Mouse (Mus musculus): ENCODE results near the gene Mpzl3. TPM values are rescaled to one million over a fixed set of nuclear protein-coding genes. Genes with fewer than 3 reads are reported as not detected.
"Not testable (repeated sequence)": the region's sequence is repeated elsewhere in the genome, so short reads cannot be mapped to it uniquely, and the experiment has no call there.

Gene Mpzl3
- polyA plus RNA-seq, 1 experiment = 4.4 TPM

DNA sequence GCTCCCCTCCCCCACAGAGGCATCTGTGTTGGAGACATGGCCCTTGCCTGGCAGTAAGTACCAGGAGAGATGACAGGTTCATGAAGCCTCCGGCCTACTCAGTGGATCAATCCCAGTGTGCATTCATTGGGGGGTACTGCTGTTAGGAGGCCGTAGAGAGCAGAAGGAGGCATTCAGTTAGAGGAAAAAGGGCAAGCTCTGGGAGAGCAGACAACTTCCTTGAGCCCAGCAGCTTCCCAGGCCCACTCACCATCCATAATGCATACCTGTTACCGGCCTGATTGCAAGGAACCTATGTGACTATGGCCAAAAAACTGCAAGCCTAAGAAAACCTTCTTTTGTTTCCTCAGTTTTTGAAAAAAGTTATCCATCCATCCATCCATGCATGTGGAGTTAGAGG is 20.5 kb upstream of the Mpzl3 start:
- Histone ChIP-seq H3K4me3 (ENCODE audit: insufficient read depth, low read depth, low read length) (no peak overlapping the region), H3K27ac (replicated peaks; ENCODE audit: low read depth, low read length) (no peak overlapping the region), H3K4me1 (ENCODE audit: control insufficient read depth, insufficient read depth, insufficient read length, low read length) (no peaks in the 10 kb centered on the region)

DNA sequence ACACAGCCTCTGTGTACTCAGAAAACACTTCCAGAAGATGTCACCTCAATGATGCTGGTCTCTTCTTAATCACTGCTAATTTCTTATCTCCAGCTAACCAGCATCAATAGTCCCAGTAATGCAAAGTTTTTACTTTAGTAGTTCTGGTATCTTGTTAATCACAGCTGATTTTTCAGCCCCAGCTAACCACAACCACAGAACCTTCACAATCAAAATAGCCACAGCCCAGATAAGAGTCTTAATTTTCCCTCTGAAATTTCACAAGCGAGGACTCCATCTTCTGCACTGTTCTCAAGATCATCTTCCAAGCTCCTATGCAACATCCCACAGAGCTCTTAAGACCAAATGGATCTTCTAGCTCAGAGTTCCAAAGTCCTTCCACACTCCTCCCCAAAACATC is 17.2 kb upstream of the Mpzl3 start:
- H3K4me1 ChIP-seq (ENCODE audit: control insufficient read depth, insufficient read depth, insufficient read length, low read length); H3K4me3 ChIP-seq (ENCODE audit: insufficient read depth, low read depth, low read length); H3K27ac ChIP-seq (replicated peaks; ENCODE audit: low read depth, low read length): not testable (repeated sequence)

DNA sequence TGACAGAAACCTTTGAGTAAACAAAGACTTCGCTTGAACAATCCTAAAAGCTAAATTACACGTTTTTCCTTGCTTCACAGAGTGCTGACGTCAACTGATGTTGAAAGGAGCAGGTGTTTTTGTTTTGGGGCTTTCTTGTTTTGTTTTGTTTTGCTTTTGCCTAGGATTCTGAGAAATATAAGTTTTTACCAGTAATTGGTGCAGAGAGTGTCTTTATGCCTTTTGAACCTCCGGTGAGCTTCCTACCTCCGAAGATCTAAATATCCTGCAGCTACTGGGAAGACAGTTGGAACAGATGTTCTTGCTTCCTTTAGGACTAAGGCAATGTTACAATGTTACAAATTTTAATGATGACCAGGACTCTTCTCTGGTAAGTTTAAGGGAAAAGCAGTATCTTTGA is 15.5 kb upstream of the Mpzl3 start, which contains the start of gene Mpzl2:
TSS of gene Mpzl2 (plus strand) at position 301 of the 400 bp plus-strand sequence.
- Histone ChIP-seq H3K27ac (replicated peaks; ENCODE audit: low read depth, low read length) (peak within 1 kb of the TSS; percentile 74), H3K4me1 (ENCODE audit: control insufficient read depth, insufficient read depth, insufficient read length, low read length) (no peaks in the 10 kb centered on the region), H3K4me3 (ENCODE audit: insufficient read depth, low read depth, low read length) (peak within 1 kb of the TSS; percentile 46)

DNA sequence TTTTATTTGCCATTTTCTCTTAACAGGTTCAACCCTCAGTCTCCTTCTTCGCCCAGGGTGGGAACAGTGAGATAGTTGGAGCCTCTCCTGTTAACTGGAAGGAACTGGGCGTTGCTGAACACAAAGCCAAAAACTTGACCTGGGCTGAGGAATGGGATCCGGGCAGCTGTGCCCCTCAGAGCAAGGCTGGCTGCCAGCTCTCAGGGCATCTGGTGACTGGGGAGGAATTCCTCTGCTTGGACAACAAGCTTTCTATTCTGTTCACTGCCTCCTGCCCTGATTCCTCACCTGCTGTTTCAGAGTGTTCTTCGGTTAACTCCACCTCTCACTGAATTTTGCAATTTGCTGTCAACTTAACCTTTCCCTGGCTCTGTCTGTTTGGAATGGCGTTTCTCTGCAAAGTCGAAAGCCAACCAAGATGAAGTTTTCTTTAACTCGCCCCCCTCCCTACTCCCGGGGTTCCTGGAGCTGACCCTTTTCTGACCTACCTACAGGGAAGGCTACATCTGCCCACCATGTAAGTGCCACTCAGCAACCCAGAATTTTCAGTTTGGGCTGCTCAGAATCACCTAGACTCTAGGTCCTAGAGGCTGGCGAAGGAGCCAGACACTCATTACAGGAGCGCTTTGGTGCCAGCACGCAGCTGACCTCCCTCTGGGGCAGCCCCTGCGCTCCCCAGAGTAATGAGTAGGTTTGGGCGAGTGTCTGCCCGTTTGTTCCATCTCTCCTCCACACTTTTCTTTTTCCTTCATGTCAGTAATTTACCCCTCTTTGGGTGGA is 14.7 kb upstream of the Mpzl3 start:
- Histone ChIP-seq H3K27ac (replicated peaks; ENCODE audit: low read depth, low read length) (peak overlapping the region; percentile 74), H3K4me1 (ENCODE audit: control insufficient read depth, insufficient read depth, insufficient read length, low read length) (no peaks in the 10 kb centered on the region), H3K4me3 (ENCODE audit: insufficient read depth, low read depth, low read length) (peak overlapping the region; percentile 46)

DNA sequence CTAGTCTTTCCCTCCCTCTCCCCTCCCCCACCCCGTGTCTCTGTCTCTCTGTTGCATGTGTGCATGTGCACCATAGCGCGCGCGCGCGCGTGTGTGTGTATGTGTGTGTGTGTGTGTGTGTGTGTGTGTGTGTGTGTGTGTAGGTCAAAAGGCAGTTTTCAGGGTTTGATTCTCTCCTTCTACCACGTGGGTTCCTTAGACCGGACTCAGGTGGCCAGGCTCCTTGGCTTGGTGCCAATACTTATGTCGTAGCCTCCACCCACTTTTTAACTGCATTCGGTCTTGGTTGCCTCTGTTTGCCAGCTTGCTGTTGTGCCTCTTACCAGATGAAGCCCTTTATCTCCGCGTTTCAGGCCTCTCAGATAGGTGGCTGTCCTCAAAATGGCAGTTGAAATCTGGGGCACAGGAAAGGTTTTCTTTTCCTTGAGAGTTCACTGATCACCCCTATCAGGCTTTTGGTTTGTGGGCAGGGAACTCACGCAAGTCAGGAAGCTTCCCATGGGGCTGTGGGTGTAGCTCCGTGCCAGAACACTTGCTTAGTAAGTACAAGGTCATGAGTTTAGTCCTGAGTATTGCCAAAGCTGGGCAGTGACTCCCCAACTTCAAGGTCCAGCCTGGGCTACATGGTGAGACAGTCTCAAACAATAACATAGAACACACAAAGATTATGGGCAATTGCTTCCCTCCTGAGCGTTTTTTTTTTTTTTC is 13.7 kb upstream of the Mpzl3 start:
- H3K4me3 ChIP-seq (ENCODE audit: insufficient read depth, low read depth, low read length) = peak overlapping the region; percentile 29
- peak overlapping the region; percentile 94 for H3K27ac ChIP-seq (replicated peaks; ENCODE audit: low read depth, low read length)
- H3K4me1 ChIP-seq (ENCODE audit: control insufficient read depth, insufficient read depth, insufficient read length, low read length) = no peaks in the 10 kb centered on the region

DNA sequence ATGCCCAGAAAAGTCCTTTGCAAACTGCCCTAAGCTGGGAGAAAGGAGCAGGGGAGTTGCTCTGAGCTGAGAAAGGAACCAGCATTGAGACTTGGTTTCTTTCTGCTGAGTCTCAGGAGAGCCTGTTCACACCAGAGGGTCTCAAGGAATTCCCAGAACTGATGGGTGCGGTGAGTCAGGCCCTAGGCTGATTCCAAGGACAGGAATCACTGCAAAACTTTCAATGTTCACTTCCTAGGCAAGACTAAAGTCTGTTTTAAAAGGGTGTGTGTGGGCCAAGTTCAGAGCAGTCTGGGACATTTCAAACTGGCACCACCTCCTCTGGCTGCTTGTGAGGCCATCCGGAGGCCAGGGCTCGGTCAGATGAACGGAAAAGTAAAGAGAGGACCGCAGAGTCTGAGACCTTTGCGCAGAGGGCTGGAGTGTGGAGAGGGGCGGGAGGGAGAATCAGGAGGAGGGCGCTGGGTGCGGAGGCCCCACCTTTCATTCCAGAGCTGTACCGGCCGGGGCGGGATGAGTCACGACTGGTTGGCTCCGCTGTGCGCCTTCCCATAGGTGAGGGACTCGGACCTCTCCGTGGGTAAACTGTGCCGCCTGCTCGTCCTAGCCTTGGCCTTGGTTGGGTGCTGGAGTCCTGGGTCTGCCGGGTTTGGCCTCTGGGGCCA is 12.8 kb upstream of the Mpzl3 start:
- Histone ChIP-seq H3K4me3 (ENCODE audit: insufficient read depth, low read depth, low read length) (peak overlapping the region; percentile 57), H3K4me1 (ENCODE audit: control insufficient read depth, insufficient read depth, insufficient read length, low read length) (no peaks in the 10 kb centered on the region), H3K27ac (replicated peaks; ENCODE audit: low read depth, low read length) (peak overlapping the region; percentile 85)

DNA sequence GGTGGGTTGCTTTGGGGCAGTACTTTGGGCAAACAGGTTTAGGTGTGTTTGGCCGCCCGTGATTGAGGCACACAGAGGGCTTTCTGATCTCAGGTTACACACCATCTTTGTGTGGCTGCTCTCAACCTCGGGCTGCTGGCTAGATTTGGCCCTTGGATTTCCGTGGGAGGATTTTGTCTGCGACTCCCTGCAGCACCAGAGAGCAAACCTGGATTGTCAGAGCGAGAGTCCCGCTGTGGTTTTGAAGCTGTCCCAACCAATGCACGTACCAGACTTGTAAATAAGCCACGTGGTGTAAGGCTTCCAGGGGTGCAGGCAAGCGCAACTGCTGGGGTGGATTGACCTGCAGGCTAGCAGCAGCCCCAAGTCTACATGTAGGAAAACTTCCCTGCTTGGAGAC is 12.0 kb upstream of the Mpzl3 start:
- peak overlapping the region; percentile 57 for H3K4me3 ChIP-seq (ENCODE audit: insufficient read depth, low read depth, low read length)
- H3K27ac ChIP-seq (replicated peaks; ENCODE audit: low read depth, low read length) = no peak overlapping the region
- H3K4me1 ChIP-seq (ENCODE audit: control insufficient read depth, insufficient read depth, insufficient read length, low read length) = no peaks in the 10 kb centered on the region

DNA sequence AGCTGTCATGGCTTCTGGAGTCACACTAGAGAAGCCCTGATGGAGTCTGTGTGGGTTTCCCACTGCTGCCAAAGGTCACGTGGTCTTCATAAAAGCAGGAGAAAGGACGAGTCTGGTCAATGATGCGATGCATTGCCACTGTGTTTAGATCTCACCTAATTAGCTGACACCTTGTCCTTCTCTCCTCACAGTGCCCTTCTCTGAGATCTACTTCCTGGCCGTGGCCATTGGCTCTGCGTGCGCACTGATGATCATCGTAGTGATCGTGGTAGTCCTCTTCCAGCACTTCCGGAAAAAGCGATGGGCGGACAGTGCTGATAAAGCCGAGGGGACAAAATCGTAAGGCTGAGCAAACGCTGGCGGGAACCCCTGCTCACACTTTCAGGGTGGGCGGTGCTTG is 8.0 kb upstream of the Mpzl3 start:
- no peak overlapping the region for H3K4me3 ChIP-seq (ENCODE audit: insufficient read depth, low read depth, low read length)
- no peak overlapping the region for H3K27ac ChIP-seq (replicated peaks; ENCODE audit: low read depth, low read length)
- no peaks in the 10 kb centered on the region for H3K4me1 ChIP-seq (ENCODE audit: control insufficient read depth, insufficient read depth, insufficient read length, low read length)

DNA sequence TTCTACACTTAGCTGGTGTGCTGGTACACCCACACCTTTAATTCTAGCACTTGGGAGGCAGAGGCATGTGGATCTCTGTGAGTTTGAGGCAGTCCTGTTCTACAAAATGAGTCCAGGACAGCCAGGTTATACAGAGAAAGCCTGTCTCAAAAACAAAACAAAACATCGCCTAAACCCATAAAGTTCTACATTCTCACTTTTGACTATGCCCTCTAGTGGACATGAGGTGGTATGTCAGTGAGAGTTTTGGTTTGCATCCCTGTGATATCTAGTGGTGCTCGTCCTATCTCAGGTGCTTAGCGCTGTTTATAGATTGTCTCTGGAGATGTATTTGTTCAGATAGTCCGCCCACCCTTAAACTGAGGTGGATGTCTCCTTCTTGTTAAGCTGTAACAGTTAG is 6.5 kb upstream of the Mpzl3 start:
- Histone ChIP-seq H3K4me3 (ENCODE audit: insufficient read depth, low read depth, low read length) (no peak overlapping the region), H3K27ac (replicated peaks; ENCODE audit: low read depth, low read length) (no peak overlapping the region), H3K4me1 (ENCODE audit: control insufficient read depth, insufficient read depth, insufficient read length, low read length) (no peaks in the 10 kb centered on the region)

DNA sequence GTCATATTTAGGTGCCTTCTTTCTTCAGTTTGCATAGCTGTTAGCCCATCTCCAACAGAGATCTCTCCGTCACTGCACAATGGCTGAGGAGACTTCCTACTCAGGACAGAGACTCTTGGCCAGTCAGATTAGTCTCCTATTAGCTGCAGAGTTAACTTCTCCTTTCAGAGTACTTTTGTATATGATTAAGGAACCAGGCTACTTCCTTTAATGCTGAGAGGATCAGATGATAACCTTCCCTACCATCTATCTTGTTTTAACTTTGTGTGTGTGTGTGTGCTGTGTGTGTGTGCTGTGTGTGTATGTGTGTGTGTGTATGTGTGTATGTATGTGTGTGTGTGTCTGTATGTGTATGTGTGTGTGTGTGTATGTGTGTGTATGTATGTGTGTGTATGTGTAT is 5.3 kb upstream of the Mpzl3 start:
- Histone ChIP-seq H3K4me3 (ENCODE audit: insufficient read depth, low read depth, low read length) (no peak overlapping the region), H3K4me1 (ENCODE audit: control insufficient read depth, insufficient read depth, insufficient read length, low read length) (no peaks in the 10 kb centered on the region), H3K27ac (replicated peaks; ENCODE audit: low read depth, low read length) (no peak overlapping the region)

DNA sequence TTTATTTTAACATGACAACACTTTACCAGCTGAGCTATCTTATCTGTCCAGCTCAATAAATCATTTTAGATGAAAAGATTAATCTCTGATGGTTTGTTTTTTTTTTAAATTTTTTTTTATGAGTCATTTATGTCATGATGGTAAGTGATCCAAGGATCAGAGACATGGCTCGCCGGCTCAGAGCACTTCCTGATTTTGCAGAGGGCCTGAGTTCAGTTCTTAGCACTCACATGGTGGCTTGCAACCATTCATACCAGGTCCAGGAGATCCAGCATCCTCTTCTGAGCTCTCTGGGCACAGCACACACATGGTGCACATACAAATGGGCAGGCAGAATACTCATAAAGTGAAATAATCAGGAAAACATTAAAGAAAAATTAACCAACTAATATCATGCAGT is 4.7 kb upstream of the Mpzl3 start:
- Histone ChIP-seq H3K4me3 (ENCODE audit: insufficient read depth, low read depth, low read length) (no peak overlapping the region), H3K27ac (replicated peaks; ENCODE audit: low read depth, low read length) (no peak overlapping the region), H3K4me1 (ENCODE audit: control insufficient read depth, insufficient read depth, insufficient read length, low read length) (no peaks in the 10 kb centered on the region)

DNA sequence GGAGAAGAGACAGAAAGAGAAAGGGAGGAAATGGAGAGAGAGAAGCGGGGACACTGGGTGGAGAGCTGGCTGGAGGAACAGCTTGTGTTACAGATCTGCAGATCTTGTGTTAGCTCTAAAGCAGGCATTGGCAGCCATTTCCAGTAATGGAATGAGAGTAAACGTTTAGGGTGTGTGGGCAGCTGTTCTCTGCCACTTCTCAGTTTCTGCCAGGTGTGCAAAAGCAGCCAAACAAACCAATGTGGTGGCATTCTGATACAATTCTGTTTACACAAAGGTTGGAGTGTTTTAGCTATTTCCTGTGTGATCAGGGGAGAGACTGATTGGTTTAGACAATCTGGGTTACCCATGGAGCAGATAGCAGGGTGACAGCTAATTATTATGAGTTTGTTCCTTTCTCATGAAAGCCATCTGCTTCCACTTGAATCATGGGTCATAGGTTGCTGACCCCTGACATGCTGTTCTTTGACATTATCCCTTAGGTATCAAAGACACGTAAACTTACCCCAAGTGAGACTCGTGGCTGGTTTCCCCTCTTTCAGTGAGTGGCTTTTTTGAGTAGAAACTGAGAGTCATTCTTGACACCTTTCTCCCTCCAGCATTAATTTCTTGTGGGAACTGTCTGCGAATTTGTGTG is 3.4 kb downstream of the Mpzl3 start:
- Histone ChIP-seq H3K27ac (replicated peaks; ENCODE audit: low read depth, low read length) (no peak overlapping the region), H3K4me3 (ENCODE audit: insufficient read depth, low read depth, low read length) (no peak overlapping the region), H3K4me1 (ENCODE audit: control insufficient read depth, insufficient read depth, insufficient read length, low read length) (no peaks in the 10 kb centered on the region)

DNA sequence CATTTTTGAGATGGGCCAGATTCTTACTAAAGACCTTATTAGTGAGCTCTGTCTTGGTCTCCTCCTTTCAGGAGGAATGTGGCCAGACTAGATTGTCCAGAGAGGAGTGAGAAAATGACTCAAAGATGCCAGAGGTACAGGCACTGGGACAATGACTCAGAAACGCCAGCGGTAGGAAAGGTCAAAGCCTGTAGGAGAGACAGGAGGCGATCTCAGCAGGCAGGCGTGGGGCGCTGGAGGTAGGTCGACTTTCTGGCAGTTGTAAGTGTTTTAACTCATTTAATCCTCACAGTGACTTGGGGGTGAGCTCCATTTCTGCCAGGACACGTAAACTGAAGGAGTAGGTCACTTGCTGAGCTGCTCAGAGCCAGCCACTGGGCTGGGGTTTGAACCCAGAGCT is 5.2 kb downstream of the Mpzl3 start:
- no peak overlapping the region for H3K27ac ChIP-seq (replicated peaks; ENCODE audit: low read depth, low read length)
- no peak overlapping the region for H3K4me3 ChIP-seq (ENCODE audit: insufficient read depth, low read depth, low read length)
- no peaks in the 10 kb centered on the region for H3K4me1 ChIP-seq (ENCODE audit: control insufficient read depth, insufficient read depth, insufficient read length, low read length)

DNA sequence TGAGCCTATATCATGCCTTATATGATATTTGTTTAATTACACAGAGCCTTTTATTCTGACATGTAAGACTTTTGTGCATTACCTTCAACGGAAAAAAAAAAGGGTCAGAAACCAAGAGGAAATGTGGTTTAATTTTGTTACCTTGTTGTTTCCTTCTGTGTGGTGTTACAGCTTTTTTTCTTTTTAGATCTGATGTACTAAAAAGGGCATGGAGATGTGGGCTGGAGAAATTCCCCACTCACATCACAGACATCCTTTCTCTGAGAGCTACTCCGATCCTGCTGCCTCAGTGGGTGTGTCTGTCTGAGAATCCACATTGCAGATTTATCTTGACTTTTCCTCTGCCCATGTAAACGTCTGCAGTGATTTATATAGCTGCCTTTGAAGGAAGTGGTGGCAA is 7.7 kb downstream of the Mpzl3 start:
- Histone ChIP-seq H3K27ac (replicated peaks; ENCODE audit: low read depth, low read length) (no peak overlapping the region), H3K4me1 (ENCODE audit: control insufficient read depth, insufficient read depth, insufficient read length, low read length) (no peaks in the 10 kb centered on the region), H3K4me3 (ENCODE audit: insufficient read depth, low read depth, low read length) (no peak overlapping the region)

DNA sequence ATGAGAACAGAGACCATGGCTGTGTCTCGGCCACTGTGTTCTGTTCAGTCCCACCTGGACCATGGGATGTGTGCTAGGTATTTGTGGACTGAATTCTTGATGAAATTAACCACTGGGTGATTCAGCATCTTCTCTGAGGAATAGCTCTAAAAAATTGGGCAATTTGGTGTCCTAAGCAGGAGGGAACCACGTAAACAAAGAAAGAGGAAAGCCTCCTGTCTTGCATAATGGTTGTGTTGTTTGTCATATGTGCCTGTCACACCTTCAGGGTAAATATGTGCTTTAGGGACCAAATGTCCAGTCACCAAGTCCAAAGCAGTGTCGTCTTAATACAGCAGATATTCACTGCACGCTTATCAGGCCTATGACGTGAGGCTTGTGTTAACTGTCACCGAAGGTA is 9.4 kb downstream of the Mpzl3 start:
- Histone ChIP-seq H3K4me1 (ENCODE audit: control insufficient read depth, insufficient read depth, insufficient read length, low read length) (no peaks in the 10 kb centered on the region), H3K27ac (replicated peaks; ENCODE audit: low read depth, low read length) (no peak overlapping the region), H3K4me3 (ENCODE audit: insufficient read depth, low read depth, low read length) (no peak overlapping the region)

Measured in brown adipose tissue, adult 24 weeks (tissue).